Comparison of ENCODE assay signal across 8 mouse cellular contexts in the genomic region with DNA sequence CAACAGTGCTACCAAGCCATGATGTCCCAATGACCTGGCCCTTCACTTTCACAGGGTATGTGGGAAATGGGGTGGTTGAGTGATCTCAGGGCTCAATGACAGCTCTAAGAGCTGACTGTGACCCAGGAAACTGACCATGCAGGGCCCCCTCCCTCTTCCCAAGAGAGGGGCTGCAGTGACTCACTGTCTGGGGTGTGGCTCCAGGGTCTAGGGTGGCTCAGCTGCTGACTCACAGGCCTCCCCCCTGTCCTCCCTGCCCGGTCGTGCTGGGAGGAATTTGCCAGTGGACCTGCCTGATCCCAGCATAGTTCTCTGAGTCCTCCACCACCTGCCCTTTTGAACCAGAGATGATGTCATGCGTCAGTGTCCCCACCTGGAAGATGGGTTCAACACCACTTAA. TPM values are rescaled to one million over a fixed set of nuclear protein-coding genes. Genes with fewer than 3 reads are reported as not detected.
DNase-seq lines count a peak whose midpoint lies in the region; TF ChIP-seq lines count a peak whose summit lies in the region.

No protein-coding gene starts in this region.

- no peak for TF ChIP-seq CTCF in gastrocnemius, adult 2 months (IDR thresholded peaks at IDR 0.05)
- TF ChIP-seq CTCF in bone marrow macrophage, adult 2 months (IDR thresholded peaks at IDR 0.05; ENCODE audit: low read depth, low read length) = no peak

- peak; percentile 77 for DNase-seq in gastrocnemius, adult 2 months
- DNase-seq in gastrocnemius, postnatal 10 days = no peak
- DNase-seq in heart, postnatal 36 days = peak; percentile 47 to 61
- peak; percentile 73 for DNase-seq in lung, postnatal 25 days (ENCODE audit: low spot score)
- no peak for DNase-seq in testis, postnatal 14 days (ENCODE audit: low spot score)
- no peak for DNase-seq in spleen, postnatal 14 days (ENCODE audit: low spot score in 2 of 2)
- no peak for DNase-seq in c-Kit-positive CD71-positive TER-119-positive erythroid progenitor cells, embryonic 14.5 days (ENCODE audit: low spot score)

- TF ChIP-seq POLR2A in bone marrow macrophage, adult 2 months (IDR thresholded peaks at IDR 0.05; ENCODE audit: borderline replicate concordance, low read depth, low read length) = no peak

- H3K4me1 ChIP-seq in bone marrow macrophage, adult 2 months (ENCODE audit: control insufficient read depth, insufficient read depth, low read length) = peaks cover 82% of the 10 kb centered on the region

- intact Hi-C loops in gastrocnemius, adult 2 months (cut with DNase I) = no loop called here
- intact Hi-C loops in heart, postnatal 36 days (cut with DNase I) = no loop called here

- H3K4me3 ChIP-seq in gastrocnemius, adult 2 months = peak overlapping the region; percentile 69
- no peak overlapping the region for H3K4me3 ChIP-seq in bone marrow macrophage, adult 2 months (ENCODE audit: insufficient read depth, low read length)

- H3K27ac ChIP-seq in gastrocnemius, adult 2 months = peak overlapping the region; percentile 97
- H3K27ac ChIP-seq in bone marrow macrophage, adult 2 months (ENCODE audit: insufficient read depth, low read depth, low read length) = peak overlapping the region; percentile 88

RNA-seq across cellular contexts. Expression of gene Tmbim1, which starts 8.2 kb away (rescaled TPM):
- 10 to 100 TPM; 35.2 to 35.4 TPM for total RNA-seq in gastrocnemius, adult 2 months (2021)
- 10 to 100 TPM; 43.5 to 50.3 TPM for total RNA-seq in gastrocnemius, postnatal 10 days (2021)
- polyA plus RNA-seq in bone marrow macrophage, adult 2 months (2012; ENCODE audit: insufficient read depth, insufficient read length, missing spikeins) = 73.6 and 74.7 TPM in 2 replicates
- 10 to 100 TPM; 45.8 to 50.5 TPM for total RNA-seq in heart, postnatal 36 days (2021)

RNA-seq across cellular contexts. Expression of gene Pnkd, which starts 12.5 kb away (rescaled TPM):
- total RNA-seq in gastrocnemius, adult 2 months (2021) = 10 to 100 TPM; 45.4 to 70.5 TPM
- 10 to 100 TPM; 69.7 to 70.5 TPM for total RNA-seq in gastrocnemius, postnatal 10 days (2021)
- 37.6 and 37.8 TPM in 2 replicates for polyA plus RNA-seq in bone marrow macrophage, adult 2 months (2012; ENCODE audit: insufficient read depth, insufficient read length, missing spikeins)
- total RNA-seq in heart, postnatal 36 days (2021) = 100 to 1,000 TPM; 145 to 159 TPM

RNA-seq across cellular contexts. Expression of gene Aamp, which starts 12.7 kb away (rescaled TPM):
- 10 to 100 TPM; 69.4 to 76.1 TPM for total RNA-seq in gastrocnemius, adult 2 months (2021)
- 10 to 100 TPM; 90.7 to 94.4 TPM for total RNA-seq in gastrocnemius, postnatal 10 days (2021)
- polyA plus RNA-seq in bone marrow macrophage, adult 2 months (2012; ENCODE audit: insufficient read depth, insufficient read length, missing spikeins) = 104 and 124 TPM in 2 replicates
- 100 to 1,000 TPM; 102 to 104 TPM for total RNA-seq in heart, postnatal 36 days (2021)

RNA-seq across cellular contexts. Expression of gene Gpbar1, which starts 18.9 kb away (rescaled TPM):
- not detected for total RNA-seq in gastrocnemius, adult 2 months (2021)
- under 1 TPM in 1 of 2 experiments, not detected in 1; 0.25 TPM for total RNA-seq in gastrocnemius, postnatal 10 days (2021)
- polyA plus RNA-seq in bone marrow macrophage, adult 2 months (2012; ENCODE audit: insufficient read depth, insufficient read length, missing spikeins) = not detected in 2 replicates
- total RNA-seq in heart, postnatal 36 days (2021) = not detected

Comparison
In these comparisons a context has a peak if more than half of its experiments do, and no peak if none do; other contexts are left out.
1. DNase-seq: peak in gastrocnemius, adult 2 months (single experiment), heart, postnatal 36 days (2 of 2) and lung, postnatal 25 days (single experiment); none in gastrocnemius, postnatal 10 days (single experiment), testis, postnatal 14 days (single experiment), spleen, postnatal 14 days (0 of 2) and c-Kit-positive CD71-positive TER-119-positive erythroid progenitor cells, embryonic 14.5 days (single experiment).